Mouse (Mus musculus) hindbrain, postnatal 0 days (tissue): ENCODE results near the gene Tox2. TPM values are rescaled to one million over a fixed set of nuclear protein-coding genes. Genes with fewer than 3 reads are reported as not detected.
A peak's percentile ranks its signal among the peaks of the same experiment; 100 is the strongest.

Source experiments
- ATAC-seq: fragments of 200-750 bp; cut with Nextera tagmentation; 2 replicates; pipeline ENCODE4 v1.8.0; 2017; ENCODE audit warnings: mild to moderate bottlenecking, moderate TSS enrichment, moderate library complexity
- DNase-seq: peaks from one replicate; pipeline ENCODE4 v3.0.0-alpha.2; 2015; ENCODE audit warnings: low spot score
- H3K27ac ChIP-seq: fragments of 300-500 bp; sonication (generic); 2 replicates; pipeline ENCODE4 v1.5.1; 2014; ENCODE audit warnings: mild to moderate bottlenecking
- H3K27me3 ChIP-seq: fragments of 300-500 bp; sonication (generic); 2 replicates; pipeline ENCODE4 v1.6.1; 2014; ENCODE audit warnings: low read length, mixed read lengths; ENCODE audit not compliant: insufficient read depth
- H3K36me3 ChIP-seq: fragments of 300-500 bp; sonication (generic); 2 replicates; pipeline ENCODE4 v1.6.1; 2014; ENCODE audit warnings: low read length, mixed read lengths; ENCODE audit not compliant: insufficient read depth
- H3K4me1 ChIP-seq: fragments of 300-500 bp; sonication (generic); 2 replicates; pipeline ENCODE4 v1.6.1; 2014; ENCODE audit warnings: antibody characterized with exemption, low read length, mixed read lengths; ENCODE audit not compliant: insufficient read depth
- H3K4me2 ChIP-seq: fragments of 300-500 bp; sonication (generic); 2 replicates; pipeline ENCODE4 v1.6.1; 2014; ENCODE audit warnings: low read depth, mild to moderate bottlenecking, low read length, moderate library complexity, mixed read lengths
- H3K4me3 ChIP-seq: fragments of 300-500 bp; sonication (generic); 2 replicates; pipeline ENCODE4 v1.5.1; 2014; ENCODE audit warnings: low read length
- H3K9ac ChIP-seq: fragments of 300-500 bp; sonication (generic); replicated peaks from 2 replicates; pipeline ENCODE4 v1.6.1; 2014; ENCODE audit warnings: mild to moderate bottlenecking, low read length, moderate library complexity, mixed read lengths
- H3K9me3 ChIP-seq: fragments of 300-500 bp; sonication (generic); 2 replicates; pipeline ENCODE4 v1.6.1; 2016; ENCODE audit warnings: low read length, mixed read lengths
- CTCF ChIP-seq: IDR thresholded peaks from 2 replicates; pipeline ENCODE4 v1.5.1; 2016; ENCODE audit warnings: antibody characterized with exemption, control low read depth, low read depth
- WGBS: fragments of 180-500 bp; shearing (Covaris S2); extraction: QIAGEN DNeasy Blood & Tissue Kit; methylation state at CpG from one replicate; pipeline ENCODE4 v1.1.7; 2014; 5-methylcytosine and 5-hydroxymethylcytosine counted together
- polyA plus RNA-seq: library from polyadenylated mRNA; unstranded; fragments of >200 nt; fragmentation: Nextera tagmentation; extraction: Ambion mirVana; gene quantifications from 2 replicates; pipeline ENCODE4 v1.2.1, GENCODE M21; 2015
- total RNA-seq: library from RNA; depleted of rRNA; stranded (reverse); fragments of >200 nt; gene quantifications from 2 replicates; pipeline ENCODE4 v1.2.3, GENCODE M21; 2014

Gene Tox2
- total and polyA plus RNA-seq, 2 experiments from 2014 or later, result 5.0 to 19.1 TPM

- ATAC-seq, result no peak
- 36% methylated on average over 7 of the region's 7 CpGs for WGBS
- no peak overlapping the region for H3K4me2 ChIP-seq
- TF ChIP-seq CTCF, result no peak
- no peak overlapping the region for H3K9ac ChIP-seq
- H3K27ac ChIP-seq, result no peak overlapping the region
- no peaks in the 10 kb centered on the region for H3K9me3 ChIP-seq
- H3K4me3 ChIP-seq, result no peak overlapping the region
- H3K36me3 ChIP-seq, result no peaks in the 10 kb centered on the region
- DNase-seq, result no peak
- no peaks in the 10 kb centered on the region for H3K27me3 ChIP-seq
- H3K4me1 ChIP-seq, result no peaks in the 10 kb centered on the region
Observed at GRCm38 (mm10) chr2:163174066-163174465, 28.9 kb upstream of the Tox2 start.

- Histone ChIP-seq H3K27me3 (no peaks in the 10 kb centered on the region), H3K9ac (no peak overlapping the region), H3K9me3 (no peaks in the 10 kb centered on the region), H3K27ac (no peak overlapping the region), H3K4me3 (no peak overlapping the region), H3K4me2 (no peak overlapping the region), H3K4me1 (no peaks in the 10 kb centered on the region), H3K36me3 (no peaks in the 10 kb centered on the region)
- DNase-seq, result no peak
- TF ChIP-seq CTCF, result no peak
- ATAC-seq, result no peak
- 90% methylated on average over 7 of the region's 8 CpGs for WGBS
Observed at GRCm38 (mm10) chr2:163175831-163176230, 27.1 kb upstream of the Tox2 start.

GRCm38 (mm10) chr2:163176502-163176901 is 26.4 kb upstream of the Tox2 start:
- H3K4me3 ChIP-seq, result no peak overlapping the region
- no peak overlapping the region for H3K27ac ChIP-seq
- no peak overlapping the region for H3K4me2 ChIP-seq
- TF ChIP-seq CTCF, result no peak
- no peak for DNase-seq
- ATAC-seq, result no peak
- H3K4me1 ChIP-seq, result no peaks in the 10 kb centered on the region
- H3K27me3 ChIP-seq, result no peaks in the 10 kb centered on the region
- H3K9me3 ChIP-seq, result no peaks in the 10 kb centered on the region
- 70% methylated on average over 7 of the region's 7 CpGs for WGBS
- no peaks in the 10 kb centered on the region for H3K36me3 ChIP-seq
- no peak overlapping the region for H3K9ac ChIP-seq

DNA sequence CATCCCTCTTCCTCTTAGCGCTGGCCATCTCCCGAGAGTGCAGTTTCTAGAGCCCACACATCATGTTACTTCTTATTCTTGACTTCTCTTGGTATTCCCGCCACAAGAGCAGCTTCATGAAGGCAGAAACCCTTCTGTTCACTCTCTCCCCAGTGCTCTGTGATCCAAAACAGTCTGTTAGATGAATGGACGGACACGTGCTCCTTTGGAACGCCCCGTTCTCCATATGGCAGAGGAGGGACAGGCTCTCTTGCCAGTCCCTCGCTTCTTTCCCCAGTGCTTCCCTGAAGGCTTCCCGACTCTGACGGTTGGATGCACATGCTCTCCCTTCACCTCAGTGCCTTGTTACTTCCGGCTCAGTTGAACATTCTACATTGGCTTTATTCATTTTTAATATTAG is 15.4 kb upstream of the Tox2 start:
- Histone ChIP-seq H3K9ac (no peak overlapping the region), H3K4me3 (no peak overlapping the region), H3K27ac (no peak overlapping the region), H3K27me3 (no peaks in the 10 kb centered on the region), H3K4me1 (no peaks in the 10 kb centered on the region), H3K36me3 (no peaks in the 10 kb centered on the region), H3K4me2 (no peak overlapping the region), H3K9me3 (no peaks in the 10 kb centered on the region)
- DNase-seq (peak; percentile 59), ATAC-seq (0 out of 2 replicates have a peak, but pooled peaks have one; percentile 38)
- no peak for TF ChIP-seq CTCF
- 35% methylated on average over 11 of the region's 11 CpGs for WGBS

GRCm38 (mm10) chr2:163189596-163189995 is 13.3 kb upstream of the Tox2 start:
- H3K4me3 ChIP-seq, result no peak overlapping the region
- no peak for TF ChIP-seq CTCF
- 27% methylated on average over 5 of the region's 5 CpGs for WGBS
- DNase-seq (no peak), ATAC-seq (no peak)
- no peaks in the 10 kb centered on the region for H3K4me1 ChIP-seq
- H3K9ac ChIP-seq, result no peak overlapping the region
- H3K9me3 ChIP-seq, result no peaks in the 10 kb centered on the region
- H3K4me2 ChIP-seq, result no peak overlapping the region
- no peak overlapping the region for H3K27ac ChIP-seq
- H3K27me3 ChIP-seq, result no peaks in the 10 kb centered on the region
- H3K36me3 ChIP-seq, result no peaks in the 10 kb centered on the region

GRCm38 (mm10) chr2:163190004-163190441 is 12.9 kb upstream of the Tox2 start:
- 12% methylated on average over 3 of the region's 3 CpGs for WGBS
- Histone ChIP-seq H3K4me2 (no peak overlapping the region), H3K27ac (no peak overlapping the region), H3K27me3 (no peaks in the 10 kb centered on the region), H3K4me3 (no peak overlapping the region), H3K36me3 (no peaks in the 10 kb centered on the region), H3K4me1 (peaks cover 2% of the 10 kb centered on the region; the same call in 1 of the 2 replicates), H3K9ac (no peak overlapping the region), H3K9me3 (no peaks in the 10 kb centered on the region)
- ATAC-seq (peak; percentile 35; the same call in 1 of the 2 replicates), DNase-seq (no peak)
- TF ChIP-seq CTCF, result no peak

GRCm38 (mm10) chr2:163192485-163192884 is 10.4 kb upstream of the Tox2 start:
- no peak for TF ChIP-seq CTCF
- WGBS, result 70% methylated on average over 6 of the region's 6 CpGs
- no peak overlapping the region for H3K9ac ChIP-seq
- H3K4me2 ChIP-seq, result no peak overlapping the region
- H3K27me3 ChIP-seq, result no peaks in the 10 kb centered on the region
- DNase-seq, result no peak
- no peak for ATAC-seq
- H3K4me3 ChIP-seq, result no peak overlapping the region
- no peak overlapping the region for H3K27ac ChIP-seq
- H3K4me1 ChIP-seq, result peaks cover 9% of the 10 kb centered on the region
- no peaks in the 10 kb centered on the region for H3K36me3 ChIP-seq
- H3K9me3 ChIP-seq, result no peaks in the 10 kb centered on the region
